Mouse (Mus musculus): ENCODE measurements around the gene Aplp1.
"Not testable (repeated sequence)": the region's sequence is repeated elsewhere in the genome, so short reads cannot be mapped to it uniquely, and the experiment has no call there.

Aplp1 gene

GRCm38 (mm10) chr7:30444971-30445751, at the start of gene Aplp1:
Gene Aplp1 (minus strand): TSS chr7:30445535.
- in situ Hi-C loops (cut with MseI, MboI): no loop called here

- in situ Hi-C loops (cut with MseI, MboI): no loop called here
These were observed 48.1 kb upstream of the Aplp1 start, which contains the start of gene Prodh2 for GRCm38 (mm10) chr7:30493401-30493931. Gene Prodh2 (plus strand): TSS chr7:30493622.

GRCm38 (mm10) chr7:30492765-30493164, 47.4 kb upstream of the Aplp1 start:
- in situ Hi-C loops (cut with MseI, MboI): no loop called here

DNA sequence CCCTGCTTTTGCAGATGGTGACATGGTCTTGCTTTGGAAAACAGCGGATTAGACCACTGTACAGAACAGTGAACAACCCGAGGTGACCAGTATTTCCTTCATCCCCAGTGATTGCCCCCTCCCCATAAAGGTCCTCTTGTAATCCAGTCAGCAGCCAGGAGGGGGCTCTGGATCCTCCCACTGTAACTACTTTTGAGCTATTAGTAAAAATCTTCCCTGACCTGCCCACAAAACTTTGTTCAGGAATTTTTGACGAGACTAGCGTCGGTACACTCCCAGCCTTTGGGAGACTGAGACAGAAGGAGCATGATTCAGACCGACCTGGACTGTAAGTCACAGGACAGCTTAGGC, 45.6 kb upstream of the Aplp1 start:
- in situ Hi-C loops (cut with MseI, MboI): no loop called here

GRCm38 (mm10) chr7:30490251-30490956, 45.1 kb upstream of the Aplp1 start:
- in situ Hi-C loops (cut with MseI, MboI): no loop called here

- in situ Hi-C loops (cut with MseI, MboI): no loop called here
These were observed 38.9 kb upstream of the Aplp1 start for GRCm38 (mm10) chr7:30484250-30484649.

GRCm38 (mm10) chr7:30477415-30478381, 32.4 kb upstream of the Aplp1 start:
- in situ Hi-C loops (cut with MseI, MboI): no loop called here

DNA sequence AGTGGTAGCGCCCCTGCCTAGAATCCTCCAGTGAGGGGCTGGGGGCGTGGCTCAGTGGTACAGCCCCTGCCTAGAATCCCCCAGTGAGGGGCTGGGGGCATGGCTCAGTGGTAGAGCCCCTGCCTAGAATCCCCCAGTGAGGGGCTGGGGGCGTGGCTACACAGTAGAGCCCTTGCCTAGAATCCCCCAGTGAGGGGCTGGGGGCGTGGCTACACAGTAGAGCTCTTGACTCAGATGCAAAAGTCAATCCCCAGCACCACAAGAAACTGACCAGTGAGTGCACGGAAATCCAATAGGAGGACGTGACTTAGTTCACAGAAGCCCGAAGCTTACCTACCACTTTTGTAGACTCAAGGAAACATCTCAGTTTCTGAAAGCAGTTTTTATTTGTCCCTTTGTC, 30.8 kb upstream of the Aplp1 start:
- in situ Hi-C loops (cut with MseI, MboI): not testable (repeated sequence)

GRCm38 (mm10) chr7:30474999-30475398, 29.7 kb upstream of the Aplp1 start:
- in situ Hi-C loops (cut with MseI, MboI): loop anchor here (5.0 kb wide), 1 partner anchor 38 kb away; no protein-coding TSS in a partner anchor

DNA sequence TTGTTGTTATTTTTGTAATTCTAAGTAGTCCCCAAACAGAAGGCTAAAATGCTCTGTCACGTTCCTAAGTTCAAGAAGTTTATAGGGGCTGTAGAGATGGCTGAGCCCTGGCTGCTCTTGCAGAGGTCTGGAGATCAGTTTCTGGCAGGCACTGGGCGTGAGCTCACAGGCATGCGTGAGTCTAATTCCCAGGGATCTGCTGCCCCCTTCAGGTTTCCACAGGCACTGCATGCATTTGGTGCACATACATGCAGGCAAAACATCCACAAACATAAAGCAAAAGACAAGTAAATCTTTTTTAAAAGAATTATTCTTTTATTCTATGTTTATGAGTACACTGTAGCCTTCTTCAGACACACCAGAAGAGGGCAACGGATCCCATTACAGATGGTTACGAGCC, 27.1 kb upstream of the Aplp1 start:
- in situ Hi-C loops (cut with MseI, MboI): loop anchor here (5.0 kb wide), 1 partner anchor 35 kb away; no protein-coding TSS in a partner anchor

DNA sequence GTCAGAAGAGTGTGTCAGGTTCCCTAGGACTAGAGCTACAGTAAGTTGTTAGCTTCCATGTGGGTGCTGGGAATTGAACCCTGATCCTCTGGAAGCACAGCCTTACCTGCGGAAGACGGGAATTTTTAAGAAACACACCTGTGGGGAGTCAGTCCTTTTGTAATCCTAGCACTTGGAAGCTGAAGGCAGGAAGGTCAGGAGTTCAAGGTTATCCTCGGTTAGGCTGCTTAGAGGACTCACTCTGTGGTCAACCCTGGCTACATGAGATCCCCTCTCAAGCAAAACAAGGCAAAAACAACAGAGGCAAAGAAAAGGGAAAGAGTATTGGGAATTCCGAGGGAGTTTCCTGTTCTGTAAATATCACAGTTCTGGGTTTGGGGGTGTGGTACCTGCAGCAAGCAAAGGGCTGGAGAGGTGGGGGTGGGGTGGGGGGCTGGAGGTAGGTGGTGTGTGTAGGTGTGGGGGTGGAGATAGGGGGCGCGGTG, 19.5 kb upstream of the Aplp1 start:
- in situ Hi-C loops (cut with MseI, MboI): no loop called here

DNA sequence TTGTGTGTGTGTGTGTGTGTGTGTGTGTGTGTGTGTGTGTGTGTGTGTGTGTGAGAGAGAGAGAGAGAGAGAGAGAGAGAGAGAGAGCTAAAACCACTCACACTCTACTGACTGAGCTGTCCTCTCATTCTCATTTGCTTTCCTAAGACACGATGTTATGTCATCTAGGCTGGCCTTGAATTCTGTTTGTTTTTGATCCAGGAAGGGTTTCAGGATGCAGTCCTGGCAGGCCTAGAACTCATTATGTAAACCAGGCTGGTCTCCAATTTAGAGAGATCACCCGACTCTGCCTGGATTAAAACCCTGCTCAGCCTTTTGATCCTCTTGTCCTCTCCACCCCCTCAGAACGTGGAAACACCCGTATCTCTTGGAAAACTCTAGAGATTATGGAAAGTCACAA, 18.7 kb upstream of the Aplp1 start:
- in situ Hi-C loops (cut with MseI, MboI): no loop called here

GRCm38 (mm10) chr7:30463568-30463967, 18.2 kb upstream of the Aplp1 start:
- in situ Hi-C loops (cut with MseI, MboI): no loop called here

DNA sequence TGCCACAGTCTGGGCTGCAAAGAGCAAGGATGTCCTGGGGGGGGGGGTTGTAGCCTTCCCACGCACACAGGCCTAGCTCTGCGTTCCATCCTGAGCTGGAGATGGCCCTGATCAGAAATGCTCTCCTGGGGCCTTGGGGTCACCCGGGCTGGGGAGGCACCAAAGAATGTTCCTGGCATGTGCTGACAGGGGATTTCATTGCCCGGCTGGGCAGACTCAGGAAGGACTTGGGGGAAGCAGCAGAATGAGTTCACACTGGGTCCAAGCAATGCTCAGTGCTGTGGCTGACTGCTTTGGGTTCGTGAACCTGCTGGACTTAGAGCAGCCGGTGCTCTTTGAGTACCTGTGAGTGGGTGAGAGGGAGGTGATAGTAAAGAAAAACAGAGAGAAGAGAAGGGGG, 14.1 kb upstream of the Aplp1 start:
- in situ Hi-C loops (cut with MseI, MboI): no loop called here

DNA sequence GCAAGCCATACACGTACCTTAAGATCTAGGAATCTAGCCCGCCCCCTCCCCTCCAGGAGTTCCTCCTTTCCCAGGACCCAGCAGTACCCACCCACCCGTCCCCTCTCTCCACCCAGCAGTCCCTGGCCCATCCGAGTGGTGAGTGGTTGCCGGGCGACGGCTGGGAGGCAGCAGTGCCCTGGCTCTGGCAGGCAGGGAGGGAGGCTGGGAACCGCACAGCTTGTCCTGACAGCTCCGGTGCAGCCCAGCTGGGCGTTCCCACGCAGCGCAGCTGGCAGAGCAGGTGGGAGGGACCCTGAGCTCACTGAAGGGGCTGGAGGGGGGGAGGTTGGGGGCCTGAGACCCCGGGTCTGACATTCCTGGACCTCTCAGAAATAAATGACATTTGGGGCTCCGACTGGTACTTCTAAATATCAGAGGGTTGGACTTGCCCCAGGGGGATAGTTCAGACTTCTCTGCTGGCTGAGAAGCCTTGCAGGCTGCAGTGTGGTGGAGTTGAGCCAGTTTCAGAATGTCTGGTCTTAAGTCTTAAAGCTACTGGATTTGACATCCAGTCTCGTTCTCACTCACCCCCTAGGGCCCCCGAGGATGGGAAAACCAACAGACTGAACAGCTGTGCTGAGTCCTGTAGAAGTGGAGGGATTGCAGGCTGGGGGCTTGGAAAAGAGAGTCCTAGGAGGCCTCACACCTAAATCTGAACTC, 12.4 kb upstream of the Aplp1 start, which contains the start of the genes Kirrel2 and Nphs1:
Gene Kirrel2 (minus strand): TSS at position 62 of the 702 bp plus-strand sequence.
Gene Nphs1 (plus strand): TSS at position 687 of the 702 bp plus-strand sequence.
- in situ Hi-C loops (cut with MseI, MboI): no loop called here

GRCm38 (mm10) chr7:30456911-30457628, 11.7 kb upstream of the Aplp1 start:
- in situ Hi-C loops (cut with MseI, MboI): no loop called here

- in situ Hi-C loops (cut with MseI, MboI): no loop called here
These were observed 11.2 kb upstream of the Aplp1 start for GRCm38 (mm10) chr7:30456487-30456886.

GRCm38 (mm10) chr7:30454259-30454658, 8.9 kb upstream of the Aplp1 start:
- in situ Hi-C loops (cut with MseI, MboI): no loop called here

DNA sequence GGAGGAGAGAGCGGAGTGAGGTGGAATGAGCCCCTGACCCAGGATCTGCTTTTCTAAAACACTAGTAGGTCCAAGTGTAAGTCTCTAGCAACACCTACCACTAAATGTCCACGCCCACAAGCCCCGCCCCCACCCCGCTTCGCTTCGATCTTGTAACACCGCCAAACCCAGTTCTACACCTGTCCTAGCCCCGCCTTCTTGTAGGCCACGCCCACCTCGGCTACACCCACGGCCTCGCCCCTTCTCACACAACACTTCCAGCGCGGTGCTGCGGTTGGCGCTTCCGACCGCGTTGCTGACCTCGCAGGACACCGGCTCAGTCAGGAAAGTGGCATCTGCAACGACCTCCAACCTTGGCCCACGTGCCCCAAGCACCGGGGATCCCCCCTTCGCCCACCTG, 8.4 kb upstream of the Aplp1 start:
- in situ Hi-C loops (cut with MseI, MboI): no loop called here

DNA sequence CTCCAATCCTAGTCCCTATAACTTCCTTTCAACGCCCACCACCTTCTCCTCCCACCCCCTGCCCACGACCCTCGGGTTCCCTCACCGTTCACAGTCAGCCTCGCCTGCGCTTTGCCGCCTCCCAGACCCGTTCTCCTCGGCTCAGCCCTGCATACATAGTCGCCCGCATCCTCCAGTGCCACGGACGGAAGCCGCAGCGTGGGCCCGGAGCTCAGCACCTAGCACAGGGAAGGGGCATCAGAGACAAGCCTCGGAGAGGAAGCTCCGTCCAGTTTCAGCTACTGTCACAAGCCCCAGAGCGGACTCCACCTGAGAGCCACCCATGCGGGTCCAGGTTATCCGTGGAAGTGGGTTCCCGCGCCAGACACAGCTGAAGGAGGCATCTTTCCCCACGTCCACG, 8.0 kb upstream of the Aplp1 start:
- in situ Hi-C loops (cut with MseI, MboI): no loop called here

Data from mouse trophoblast stem cell (cell line).